Mouse (Mus musculus): ENCODE measurements at regions not wholly inside any gene's neighbourhood (a gene's known extent, or its start where the extent isn't known, plus 50 kb on each side); places are given as distances from the start of the nearest gene placed in this dataset.
A peak's percentile ranks its signal among the peaks of the same experiment; 100 is the strongest.

DNA sequence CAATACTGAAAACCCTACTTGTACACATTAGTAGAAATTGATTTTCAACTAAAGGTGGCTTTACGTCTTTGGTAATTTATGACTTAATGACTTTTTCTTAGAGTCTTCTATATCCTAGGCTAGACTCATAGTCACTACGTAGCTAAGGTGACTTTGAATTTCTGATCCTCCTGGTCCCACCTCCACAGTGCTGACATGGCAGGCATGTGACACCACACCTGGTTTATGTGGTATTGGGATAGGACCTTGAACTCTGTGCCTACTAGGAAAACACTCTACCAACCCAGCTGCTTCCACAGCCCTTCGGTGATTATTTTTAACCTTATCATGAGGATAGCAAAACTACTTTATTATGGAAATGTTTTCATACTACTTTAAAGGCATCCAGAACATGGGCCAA, 51.5 kb upstream of the D7Ertd443e start:
- ATAC-seq (replicated peaks; ENCODE audit: low read depth, poor library complexity, severe bottlenecking), result no peak

DNA sequence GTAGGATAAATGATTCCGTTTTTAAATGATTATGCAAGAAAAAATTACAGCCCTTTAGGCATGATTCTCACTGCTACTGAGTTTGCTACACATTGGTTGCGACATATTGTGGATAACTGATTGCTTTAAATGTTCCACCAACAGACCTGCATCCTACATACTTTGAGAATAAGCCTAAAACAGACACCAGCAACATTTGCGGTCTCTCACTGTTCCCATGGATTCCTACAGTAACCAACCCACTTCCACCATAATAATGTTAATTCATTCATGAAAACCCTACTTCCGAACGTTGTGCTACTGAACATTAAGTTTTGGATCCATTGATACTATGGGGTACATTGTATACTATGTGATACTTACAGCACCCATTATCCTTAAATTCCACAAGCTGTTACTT, 53.8 kb upstream of the D7Ertd443e start:
- no peak for ATAC-seq (replicated peaks; ENCODE audit: low read depth, poor library complexity, severe bottlenecking)

DNA sequence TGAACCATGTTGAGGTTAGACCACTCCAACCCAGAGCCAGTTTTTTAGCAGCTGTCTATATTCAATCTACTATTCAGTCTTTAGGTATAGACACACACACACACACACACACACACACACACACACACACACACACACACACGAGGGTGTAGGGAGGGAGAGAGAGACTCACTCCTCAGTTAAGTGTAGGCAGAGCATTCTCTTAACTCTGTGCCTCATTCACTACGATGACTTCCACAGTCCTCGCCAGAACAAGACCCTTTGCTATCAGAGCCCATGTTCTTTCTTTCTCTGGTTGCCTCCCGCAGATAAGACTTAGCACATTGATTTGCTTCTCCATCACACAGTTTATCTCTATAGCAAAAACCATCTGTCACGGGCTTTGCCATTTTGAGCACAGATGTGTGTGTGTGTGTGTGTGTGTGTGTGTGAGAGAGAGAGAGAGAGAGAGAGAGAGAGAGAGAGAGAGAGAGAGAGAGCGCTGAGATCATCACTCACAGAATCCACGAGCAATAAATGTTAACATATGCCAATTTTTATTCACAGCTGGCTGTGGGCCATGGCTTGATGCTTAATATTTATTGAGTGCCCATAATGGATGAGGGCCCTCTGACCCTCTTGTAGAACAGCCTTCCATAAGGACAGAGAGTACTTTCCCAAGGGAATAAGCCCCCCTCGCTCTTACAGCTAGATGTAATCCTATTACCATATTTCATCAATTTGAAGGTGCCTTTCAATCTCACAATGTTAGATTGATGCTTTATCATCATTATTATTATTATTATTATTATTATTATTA, 59.7 kb upstream of the D7Ertd443e start:
- ATAC-seq (replicated peaks; ENCODE audit: low read depth, poor library complexity, severe bottlenecking), result no peak

DNA sequence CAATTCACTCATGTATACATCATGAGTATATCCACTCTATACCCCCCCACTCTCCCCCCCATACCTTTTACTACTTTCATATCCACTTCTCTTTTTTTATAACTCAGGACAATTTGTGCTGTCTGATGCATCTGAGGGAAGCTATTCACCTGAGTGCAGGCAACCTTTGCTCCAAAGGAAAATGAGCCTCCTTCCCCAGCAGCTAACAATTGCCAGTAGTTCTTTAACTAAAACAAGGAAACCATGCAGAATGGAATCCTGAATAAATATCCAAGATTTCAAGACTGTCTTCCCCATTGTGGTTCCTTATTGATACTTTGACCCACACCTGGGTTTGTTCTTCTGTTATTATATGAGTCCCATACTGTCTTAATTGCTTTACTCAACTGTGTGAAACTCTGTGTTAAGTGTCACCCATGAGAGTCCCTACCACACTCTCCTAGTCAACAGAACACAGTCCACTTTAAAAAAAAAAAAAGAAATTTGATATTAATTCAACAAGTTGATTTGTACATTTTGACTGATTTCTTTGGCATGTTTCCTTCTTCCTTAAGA, 62.3 kb upstream of the D7Ertd443e start:
- ATAC-seq (replicated peaks; ENCODE audit: low read depth, poor library complexity, severe bottlenecking), result no peak

DNA sequence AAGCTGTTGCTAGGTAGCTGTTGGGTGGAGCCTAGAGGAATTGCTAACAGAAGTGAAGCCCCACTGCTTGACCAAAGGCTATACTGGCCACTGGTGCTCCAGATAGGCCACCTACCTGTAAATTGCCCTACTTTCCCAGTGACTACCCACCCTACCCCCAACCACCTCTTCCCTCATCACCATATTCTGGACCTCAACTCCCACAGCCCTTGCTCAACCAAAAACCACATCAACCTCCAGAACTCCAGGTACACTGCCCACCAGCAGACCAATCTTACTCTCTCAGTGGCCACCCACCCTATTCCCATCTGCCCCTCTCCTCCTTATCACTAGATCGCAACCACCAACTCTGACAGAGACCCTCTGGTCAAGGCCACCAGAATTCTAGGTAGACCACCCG, 63.4 kb upstream of the D7Ertd443e start:
- ATAC-seq (replicated peaks; ENCODE audit: low read depth, poor library complexity, severe bottlenecking), result no peak

DNA sequence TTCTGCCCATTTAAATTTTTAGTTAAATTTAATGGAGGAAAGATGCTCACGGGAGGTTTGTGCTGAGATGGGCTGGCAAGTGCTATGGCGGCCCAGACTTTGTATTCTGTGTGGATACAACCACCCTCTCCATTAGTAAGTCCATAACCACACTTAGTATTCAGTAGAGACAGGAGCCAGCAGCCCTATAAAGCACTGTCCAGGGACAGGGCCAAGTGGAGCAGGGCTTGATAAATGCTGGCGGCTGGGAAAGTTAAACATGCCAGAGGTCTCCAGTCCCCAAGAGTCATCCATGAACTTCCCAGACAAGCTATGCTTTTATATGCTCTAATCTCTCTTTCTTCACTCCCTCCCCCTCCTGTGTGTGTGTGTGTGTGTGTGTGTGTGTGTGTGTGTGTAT, 77.2 kb upstream of the D7Ertd443e start:
- no peak for ATAC-seq (replicated peaks; ENCODE audit: low read depth, poor library complexity, severe bottlenecking)

DNA sequence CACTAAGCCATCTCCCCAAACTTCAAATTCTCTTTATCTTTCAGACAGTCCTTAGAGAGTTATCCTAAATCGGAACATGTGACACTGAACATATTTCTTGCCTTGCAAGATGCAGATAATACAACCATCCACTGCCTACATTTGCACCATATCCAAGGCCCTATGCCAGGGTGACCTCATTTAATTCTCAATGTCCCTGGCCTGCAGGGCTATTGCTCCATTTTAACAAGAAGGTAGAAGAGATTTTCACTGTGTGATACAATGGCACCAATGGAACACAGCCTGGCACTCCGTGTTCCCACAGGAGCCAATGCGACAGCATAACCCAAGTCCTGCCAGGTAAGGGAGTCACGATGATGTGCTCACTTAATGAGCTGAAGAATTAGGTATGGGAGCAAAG, 77.9 kb upstream of the D7Ertd443e start:
- no peak for ATAC-seq (replicated peaks; ENCODE audit: low read depth, poor library complexity, severe bottlenecking)

DNA sequence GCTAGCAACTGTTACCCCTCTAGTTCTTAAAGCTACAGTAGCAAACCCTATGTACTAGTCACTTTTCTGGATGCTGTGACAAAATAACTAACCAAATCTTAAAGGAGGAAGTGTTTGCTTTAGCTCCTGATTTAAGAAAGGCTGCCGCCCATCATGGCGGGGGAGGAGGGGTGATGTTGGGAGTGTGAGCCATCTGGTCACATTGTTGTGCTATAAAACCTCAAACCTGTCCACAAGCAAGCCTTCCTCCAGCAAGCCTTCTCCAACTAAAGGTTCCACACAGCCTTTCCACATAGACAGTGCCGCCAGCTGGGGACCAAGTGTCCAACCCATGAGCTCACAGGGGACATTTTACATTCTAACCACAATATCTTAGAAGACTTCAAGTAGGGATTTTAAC, 81.8 kb upstream of the D7Ertd443e start:
- no peak for ATAC-seq (replicated peaks; ENCODE audit: low read depth, poor library complexity, severe bottlenecking)

DNA sequence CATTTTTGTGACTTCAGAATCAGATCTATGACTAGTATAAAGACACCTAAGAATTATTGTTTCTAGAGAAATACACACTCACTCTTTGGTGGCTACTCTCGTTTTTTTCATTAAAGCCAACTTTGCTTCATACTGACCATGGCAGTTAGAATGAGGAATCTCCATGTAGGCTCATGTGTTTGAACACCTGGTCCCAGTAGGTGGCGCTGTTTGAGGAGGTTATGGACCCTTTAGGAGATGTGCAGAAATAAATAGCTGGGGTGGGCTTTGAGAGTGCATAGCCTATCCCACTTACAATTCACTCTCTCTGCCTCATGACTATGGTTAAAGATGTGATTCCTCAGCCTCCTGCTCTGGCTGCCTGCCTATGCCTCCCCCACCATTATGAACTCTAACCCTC, 85.8 kb upstream of the D7Ertd443e start:
- ATAC-seq (replicated peaks; ENCODE audit: low read depth, poor library complexity, severe bottlenecking), result peak; percentile 56; the same call in 1 of the 2 replicates

DNA sequence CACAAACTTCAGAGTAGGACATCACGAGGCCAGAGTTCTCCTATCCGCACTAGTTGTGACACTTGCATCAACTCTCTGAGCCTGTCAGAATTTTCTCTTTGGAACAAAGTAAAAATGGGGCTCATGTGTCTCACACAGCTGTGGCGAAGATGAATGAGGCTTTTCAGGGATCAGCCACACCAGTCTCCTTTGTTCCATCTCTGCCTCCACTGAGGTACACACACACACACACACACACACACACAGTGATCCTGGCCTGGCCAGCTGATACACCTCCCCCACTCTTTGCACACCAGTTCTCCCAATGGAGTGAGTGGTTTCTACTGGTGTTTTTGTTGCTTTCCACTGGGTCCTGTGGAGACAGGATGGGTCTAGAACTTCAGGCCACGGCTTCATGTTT, 105.9 kb upstream of the D7Ertd443e start:
- no peak for ATAC-seq (replicated peaks; ENCODE audit: low read depth, poor library complexity, severe bottlenecking)

DNA sequence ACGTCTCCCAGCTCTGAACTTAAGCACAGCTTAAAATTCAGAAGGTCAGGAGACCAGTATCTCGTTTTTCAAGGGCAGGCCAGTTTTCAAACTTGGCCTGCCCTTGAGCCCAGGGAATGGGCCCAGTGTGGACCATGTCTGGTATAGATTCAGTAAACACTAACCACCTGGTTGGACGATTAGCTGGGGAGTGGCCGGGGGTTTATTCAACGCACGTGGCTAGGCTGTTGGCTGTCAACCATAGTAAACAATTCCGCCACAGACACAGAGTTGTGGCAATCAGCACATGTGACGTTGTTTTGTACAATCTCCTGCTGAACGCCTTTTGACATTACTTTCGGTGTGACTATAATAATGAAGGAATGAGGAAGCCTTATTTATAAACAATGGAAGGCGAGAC, 111.8 kb upstream of the D7Ertd443e start:
- ATAC-seq (replicated peaks; ENCODE audit: low read depth, poor library complexity, severe bottlenecking), result no peak

DNA sequence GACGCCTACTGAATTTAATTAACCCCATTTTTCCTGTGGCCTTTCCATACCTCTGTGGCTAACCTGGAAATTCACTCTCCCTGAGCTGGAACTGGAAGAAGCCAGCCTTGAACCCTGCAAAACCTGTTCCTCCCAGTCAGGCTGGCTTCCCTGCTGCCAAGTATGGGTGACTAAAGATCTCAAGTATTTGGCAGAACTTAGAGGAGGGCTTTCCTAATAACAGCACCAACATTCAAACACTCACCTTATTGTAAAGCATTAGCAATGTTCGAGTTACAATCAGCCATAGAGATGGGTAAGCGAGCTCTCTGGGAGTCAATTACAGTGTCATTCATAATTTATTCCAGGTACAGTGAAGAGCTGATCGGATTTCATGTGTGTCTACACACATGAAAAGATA, 112.4 kb upstream of the D7Ertd443e start:
- no peak for ATAC-seq (replicated peaks; ENCODE audit: low read depth, poor library complexity, severe bottlenecking)

DNA sequence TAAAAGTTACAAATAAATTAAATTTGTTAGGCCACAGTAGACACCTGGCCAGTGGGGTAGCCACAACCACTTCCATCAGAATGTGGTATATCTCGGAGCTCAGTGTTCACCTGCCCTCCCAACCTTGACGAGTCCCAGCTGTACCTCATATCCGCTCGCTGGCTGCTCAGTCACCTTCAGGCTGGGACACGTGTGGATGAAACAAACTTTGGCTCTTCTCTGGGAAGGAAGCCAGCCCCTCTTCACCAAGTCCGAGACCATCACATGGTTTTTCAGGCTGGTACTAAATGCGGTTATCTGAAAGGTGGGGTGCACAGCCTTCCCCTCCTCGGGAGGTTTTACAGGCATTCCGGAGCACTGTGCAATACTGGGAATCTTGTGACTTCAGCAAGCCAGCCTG, 113.3 kb upstream of the D7Ertd443e start:
- ATAC-seq (replicated peaks; ENCODE audit: low read depth, poor library complexity, severe bottlenecking), result no peak

DNA sequence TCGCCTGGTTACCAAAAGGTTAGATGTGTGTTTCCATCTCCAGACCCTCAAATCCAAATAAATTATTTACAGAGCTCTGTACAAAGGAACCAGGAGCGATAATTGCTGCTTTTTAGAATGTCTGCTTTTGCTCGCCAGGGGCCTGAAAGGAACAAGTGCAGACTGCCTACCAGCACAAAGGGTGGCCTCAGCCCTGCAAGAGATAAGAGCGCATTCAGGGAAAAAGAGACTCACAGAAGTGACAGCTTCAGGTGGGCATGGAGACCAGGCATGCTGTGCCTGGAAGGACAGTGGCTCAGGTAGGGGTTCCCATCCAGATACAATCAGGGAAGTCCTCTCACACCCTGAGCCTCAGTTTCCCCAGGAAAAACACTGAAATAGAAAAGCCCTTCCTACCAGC, 114.0 kb upstream of the D7Ertd443e start:
- ATAC-seq (replicated peaks; ENCODE audit: low read depth, poor library complexity, severe bottlenecking), result no peak

DNA sequence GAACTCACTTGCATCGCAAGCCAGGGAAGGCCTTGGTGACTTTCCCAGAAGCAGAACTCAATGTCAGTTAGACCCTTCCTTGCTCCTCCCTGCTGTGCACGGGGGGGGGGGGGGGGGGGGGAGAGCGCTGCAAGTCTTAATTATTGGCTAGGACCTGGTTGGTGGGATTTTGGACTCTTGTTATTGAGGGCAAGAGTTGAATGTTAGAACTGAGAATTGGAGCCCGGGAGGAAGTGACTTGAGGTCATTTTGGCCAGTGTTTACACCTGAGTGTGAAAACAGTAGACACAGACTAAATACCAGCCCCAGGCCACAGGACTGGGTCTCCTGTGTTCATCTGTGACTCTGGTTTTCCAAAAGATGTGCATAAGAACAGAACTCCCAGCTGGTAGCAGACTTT, 114.7 kb upstream of the D7Ertd443e start:
- no peak for ATAC-seq (replicated peaks; ENCODE audit: low read depth, poor library complexity, severe bottlenecking)

DNA sequence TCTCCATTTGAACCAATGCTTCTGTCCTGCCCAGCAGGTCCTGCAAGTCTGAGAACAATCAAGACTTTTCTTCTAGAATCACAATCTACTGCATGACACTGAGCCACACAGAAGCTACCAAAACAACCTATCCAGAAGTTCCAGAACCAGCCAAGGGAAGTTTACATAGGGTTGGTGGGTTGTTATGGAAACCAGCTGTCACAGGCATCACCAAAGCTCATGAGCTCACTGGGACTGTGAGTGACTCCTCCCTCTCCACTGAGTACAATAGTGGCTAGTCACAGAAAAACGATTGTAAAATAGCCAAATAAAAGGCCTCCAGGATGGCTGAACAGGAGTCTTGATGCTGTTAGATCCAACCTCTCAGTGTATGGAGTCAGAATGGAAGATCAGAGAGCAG, 115.6 kb upstream of the D7Ertd443e start:
- no peak for ATAC-seq (replicated peaks; ENCODE audit: low read depth, poor library complexity, severe bottlenecking)

DNA sequence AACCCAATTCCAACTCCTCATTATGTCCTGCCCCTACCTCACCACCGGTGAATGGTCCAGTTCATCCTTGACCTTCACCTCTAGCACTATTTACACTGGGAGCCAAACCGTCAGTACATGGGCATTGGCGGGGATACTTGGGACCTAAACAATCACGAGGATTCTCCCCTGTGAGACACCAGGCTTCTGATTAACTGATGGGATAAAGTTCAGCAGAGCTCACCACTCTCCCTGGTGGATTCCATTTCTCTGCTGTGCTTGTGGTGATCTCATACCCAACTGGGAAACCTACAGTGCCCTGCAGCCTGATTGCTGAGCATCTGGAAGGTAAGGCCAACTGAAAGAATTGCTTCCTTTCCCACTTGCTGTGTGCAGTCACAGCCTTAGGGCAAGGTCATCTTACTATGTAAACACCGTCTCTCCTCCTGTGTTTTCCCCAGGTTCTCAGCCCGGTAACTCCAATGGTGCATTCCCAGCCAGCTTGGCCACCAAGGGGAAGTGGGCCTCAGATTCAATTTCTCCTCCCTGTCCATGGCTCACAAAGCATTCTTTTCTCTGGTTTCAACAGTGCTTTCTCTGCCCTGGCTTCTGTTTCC, 125.0 kb upstream of the D7Ertd443e start:
- ATAC-seq (replicated peaks; ENCODE audit: low read depth, poor library complexity, severe bottlenecking), result no peak

DNA sequence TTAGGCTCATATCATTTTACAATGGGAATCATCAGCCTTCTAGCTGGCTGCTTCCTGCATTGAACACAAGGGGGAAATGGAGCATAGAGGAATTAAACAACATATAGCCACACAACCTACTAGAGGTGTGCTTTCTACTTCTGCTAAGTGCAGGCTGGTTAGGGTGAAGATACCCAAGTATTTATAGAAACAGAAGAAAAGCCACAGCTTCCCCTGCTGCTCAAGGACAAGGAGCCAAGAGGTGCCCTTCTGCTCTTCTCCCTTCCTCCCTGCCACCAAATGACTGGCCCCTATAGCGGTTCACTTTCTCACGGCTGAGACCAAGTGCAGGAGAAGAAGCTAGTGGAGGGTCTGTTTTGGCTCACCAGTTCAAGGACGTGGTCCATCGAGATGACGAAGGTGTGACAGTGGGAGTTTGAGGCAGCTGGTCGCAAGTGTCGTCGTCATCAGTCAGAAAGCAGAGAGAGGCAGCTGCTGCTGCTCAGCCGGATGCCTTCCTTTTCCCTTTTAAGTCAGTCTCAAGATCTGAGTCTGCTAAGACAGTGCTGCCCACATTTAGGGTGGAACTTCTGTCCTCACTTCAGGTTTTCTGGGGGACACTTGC, 134.0 kb upstream of the D7Ertd443e start:
- peak; percentile 65 for ATAC-seq (replicated peaks; ENCODE audit: low read depth, poor library complexity, severe bottlenecking)

DNA sequence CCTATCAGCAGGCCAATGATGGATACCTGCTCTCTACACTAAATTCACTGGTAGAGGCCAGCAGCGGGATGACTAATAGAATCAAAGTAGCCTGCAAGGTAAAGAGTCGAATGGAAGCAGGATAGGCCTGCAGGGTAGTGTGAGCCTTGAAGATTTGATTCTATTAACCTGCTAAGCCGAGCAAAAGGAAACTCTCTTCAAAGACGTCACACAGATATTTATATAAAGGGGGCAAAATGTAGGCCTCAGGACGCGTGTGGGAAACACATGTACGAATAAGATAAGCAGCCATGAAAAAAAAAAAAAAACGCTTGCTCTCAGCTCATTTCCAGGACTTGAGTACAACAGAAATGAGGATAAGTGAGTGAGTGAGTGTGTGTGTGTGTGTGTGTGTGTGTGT, 138.4 kb upstream of the D7Ertd443e start:
- peak; percentile 70 for ATAC-seq (replicated peaks; ENCODE audit: low read depth, poor library complexity, severe bottlenecking)

DNA sequence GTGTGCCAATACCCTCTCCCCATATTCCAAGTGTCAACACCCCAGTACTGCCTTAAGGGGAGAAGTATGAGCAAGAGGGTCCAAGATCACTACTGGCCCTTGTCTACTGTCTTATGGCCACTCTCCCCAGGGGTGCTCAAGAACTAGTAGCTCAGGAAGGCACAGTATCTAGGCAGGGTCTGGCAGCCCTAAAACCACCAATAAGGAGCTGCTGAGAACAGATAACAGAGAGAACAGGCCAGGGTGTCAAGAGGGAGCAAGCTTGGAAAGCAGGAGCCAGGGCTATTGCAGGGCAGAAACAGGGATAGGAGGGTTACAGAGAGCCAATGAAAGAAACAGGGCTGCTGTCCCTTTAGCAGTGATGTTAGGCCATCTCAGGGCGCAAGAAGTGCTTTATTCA, 139.6 kb upstream of the D7Ertd443e start:
- ATAC-seq (replicated peaks; ENCODE audit: low read depth, poor library complexity, severe bottlenecking), result peak; percentile 42; the same call in 1 of the 2 replicates

DNA sequence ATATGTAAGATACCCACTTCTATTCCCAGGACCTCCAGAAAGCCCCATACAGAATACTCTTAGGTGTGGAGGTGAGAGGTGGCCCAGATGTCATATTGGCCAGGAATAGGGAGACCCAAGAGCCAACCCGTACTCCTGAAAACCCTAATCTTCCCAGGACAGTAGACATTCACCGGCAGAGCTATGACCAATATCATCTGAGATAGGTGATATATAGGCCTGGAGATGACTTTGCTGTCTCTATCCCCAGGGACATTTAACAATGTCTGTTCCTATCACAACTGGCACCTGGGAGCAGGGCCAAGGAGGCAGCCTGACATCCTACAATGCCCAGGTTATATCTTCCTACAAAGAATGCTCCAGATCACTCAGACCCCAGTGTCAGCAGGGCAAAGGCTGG, 140.0 kb upstream of the D7Ertd443e start:
- ATAC-seq (replicated peaks; ENCODE audit: low read depth, poor library complexity, severe bottlenecking), result no peak
